Mouse (Mus musculus) B cell, adult 2 months (primary cell): ENCODE data around the gene Zdhhc13.

Experiments
- DNase-seq, 2 experiments: peaks; one replicate each; pipeline ENCODE4 v3.0.0; 2022

The Zdhhc13 gene

DNA sequence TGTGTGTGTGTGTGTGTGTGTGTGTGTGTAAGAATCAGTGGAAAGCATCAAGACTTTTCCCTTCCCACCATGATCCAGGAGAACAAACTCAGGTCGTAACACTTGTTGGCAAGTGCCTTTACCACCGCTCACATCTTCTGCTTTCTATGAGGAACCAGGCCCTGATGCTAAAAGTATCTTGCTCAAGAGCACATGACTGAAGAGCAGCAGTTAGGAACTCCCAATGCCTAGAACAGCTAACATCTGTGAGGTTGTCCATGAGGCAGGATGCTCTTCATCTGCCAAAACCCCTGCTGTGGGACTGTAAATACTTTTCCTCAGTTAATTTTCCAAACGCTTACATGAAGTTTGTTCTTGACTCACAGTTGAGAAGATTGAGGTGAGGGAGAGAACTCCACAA is 455 bp upstream of the Zdhhc13 start:
- DNase-seq = peak; percentile 56 to 58

DNA sequence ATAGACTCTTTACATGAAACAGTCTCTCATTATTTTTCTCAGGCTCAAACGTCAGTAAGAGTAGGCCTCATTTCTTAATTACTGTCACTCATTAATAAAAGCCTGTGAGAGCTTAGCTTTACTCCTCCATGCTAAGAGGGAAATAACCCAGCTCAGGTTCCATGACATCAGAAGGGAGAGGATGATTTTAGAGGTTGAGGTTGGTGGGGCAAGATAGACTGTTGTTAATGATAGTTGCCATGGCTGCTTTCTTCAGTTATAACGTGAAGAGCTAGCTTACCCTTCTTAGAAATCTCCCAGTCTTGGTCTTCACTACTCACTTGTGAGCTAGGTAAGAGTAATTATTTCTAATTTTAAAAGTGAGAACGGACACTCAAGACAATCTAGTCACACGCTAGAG is 1.3 kb downstream of the Zdhhc13 start:
- peak in 1 of 2 experiments; percentile 19 for DNase-seq

DNA sequence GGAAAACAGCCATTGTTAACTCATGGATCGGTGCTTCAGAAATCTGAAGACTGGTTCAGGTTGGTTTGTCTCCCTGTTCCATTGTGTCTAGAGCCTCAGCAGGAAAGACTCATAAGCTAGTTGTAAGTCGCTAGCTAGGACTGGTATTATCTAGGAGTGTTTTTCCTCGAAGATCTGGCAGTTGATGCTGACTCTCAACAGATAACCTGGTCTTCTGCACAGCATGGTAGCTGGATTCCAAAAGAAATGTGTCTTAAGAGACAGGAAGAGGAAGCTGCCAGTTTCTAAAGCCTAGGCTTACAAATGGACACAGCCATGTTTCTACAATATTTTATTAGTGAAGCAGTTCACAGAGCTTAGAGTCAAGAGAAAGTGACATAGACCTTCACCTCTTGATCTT is 2.6 kb downstream of the Zdhhc13 start:
- no peak for DNase-seq

DNA sequence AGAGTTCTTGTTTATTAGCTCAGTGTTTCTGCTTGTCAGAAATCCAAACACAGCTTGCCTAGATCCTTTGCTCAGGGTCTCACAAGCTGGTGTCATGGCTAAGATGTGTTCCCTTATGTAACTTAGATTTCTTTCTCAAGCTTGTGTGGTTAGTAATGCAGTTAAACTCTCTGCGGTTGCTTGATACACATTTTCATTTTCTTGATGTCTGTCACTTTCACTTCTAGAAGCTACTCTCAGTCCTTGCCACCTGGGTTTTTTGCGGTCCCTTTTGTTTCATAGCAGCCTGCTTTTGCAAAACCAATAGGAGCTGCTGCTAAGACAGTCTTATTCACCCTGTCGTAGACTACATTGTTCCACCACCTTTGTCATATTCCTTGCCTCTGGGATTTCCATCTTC is 6.3 kb downstream of the Zdhhc13 start:
- DNase-seq = no peak

DNA sequence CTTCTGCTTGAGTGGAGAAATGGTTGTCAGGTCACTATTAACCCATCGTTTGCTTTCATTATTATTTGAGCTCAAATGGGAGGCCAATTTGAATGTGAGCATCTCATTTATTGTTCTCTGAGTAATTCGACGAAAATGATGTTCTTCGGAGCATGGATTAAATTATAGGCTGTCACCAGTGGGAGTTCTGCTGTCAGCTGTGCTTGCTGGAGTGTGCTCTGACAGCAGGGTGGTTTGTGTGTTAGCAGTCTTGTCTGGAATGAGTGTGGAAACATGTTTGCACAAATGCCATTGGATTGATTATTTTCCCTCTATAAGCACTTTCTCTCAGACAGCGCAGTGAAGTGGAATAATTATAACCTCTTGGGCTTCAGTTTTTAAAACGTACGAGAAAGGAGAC is 14.6 kb downstream of the Zdhhc13 start:
- no peak for DNase-seq

DNA sequence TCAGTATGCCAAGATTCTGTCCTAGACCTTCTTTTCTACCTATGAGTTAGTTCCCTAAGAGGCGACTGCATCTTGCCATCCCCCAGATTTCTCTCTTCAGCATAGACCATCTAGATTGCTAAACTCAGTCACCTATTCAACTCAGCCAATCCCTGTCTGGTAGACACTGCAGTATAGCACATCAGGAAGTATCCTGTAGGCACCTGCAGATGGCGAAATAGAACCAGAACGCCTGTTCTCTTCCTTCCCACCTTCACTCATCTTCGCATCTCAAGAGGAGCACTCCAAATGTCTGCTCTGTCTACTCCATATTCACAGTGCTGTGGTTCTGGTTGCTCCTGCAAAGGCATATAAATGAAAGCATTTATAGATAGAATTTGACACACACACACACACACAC is 17.8 kb downstream of the Zdhhc13 start:
- DNase-seq = no peak

DNA sequence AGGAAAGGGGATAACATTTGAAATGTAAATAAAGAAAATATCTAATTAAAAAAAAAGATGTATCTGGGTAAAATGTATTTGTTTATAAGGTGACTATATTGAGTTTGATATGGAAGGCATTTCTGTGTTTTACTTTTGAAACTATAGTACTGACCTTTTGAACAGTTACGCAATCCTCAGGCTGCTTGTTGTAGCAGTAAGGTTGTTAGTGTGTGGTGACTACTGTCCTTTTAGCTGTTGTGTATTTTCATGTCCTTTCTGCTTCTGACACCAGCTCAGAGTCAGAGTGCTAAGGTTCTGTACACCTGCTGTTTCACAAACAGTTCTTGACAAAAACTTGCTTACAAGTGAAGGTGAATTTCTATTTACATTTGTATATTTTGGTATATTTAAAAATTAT is 21.8 kb downstream of the Zdhhc13 start:
- DNase-seq = no peak

DNA sequence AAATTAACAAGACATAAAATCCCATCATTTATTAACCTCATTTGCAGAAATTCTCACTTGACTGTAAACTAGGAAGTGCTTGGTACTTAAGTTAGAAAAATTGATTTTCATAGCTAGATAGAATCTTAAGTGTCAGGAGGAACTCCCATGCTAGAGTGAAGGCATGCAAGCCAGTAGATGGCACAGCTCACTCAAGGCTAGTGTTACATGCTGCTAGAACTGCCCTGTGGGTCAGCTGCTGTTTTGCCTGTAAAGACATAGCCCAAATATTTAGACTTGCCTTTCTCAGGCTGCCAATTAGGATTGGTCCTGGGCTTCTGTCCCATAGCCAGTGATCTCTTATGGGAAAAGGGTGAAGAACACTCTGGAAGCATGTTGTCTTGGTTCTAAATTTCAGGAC is 23.6 kb downstream of the Zdhhc13 start:
- no peak for DNase-seq

DNA sequence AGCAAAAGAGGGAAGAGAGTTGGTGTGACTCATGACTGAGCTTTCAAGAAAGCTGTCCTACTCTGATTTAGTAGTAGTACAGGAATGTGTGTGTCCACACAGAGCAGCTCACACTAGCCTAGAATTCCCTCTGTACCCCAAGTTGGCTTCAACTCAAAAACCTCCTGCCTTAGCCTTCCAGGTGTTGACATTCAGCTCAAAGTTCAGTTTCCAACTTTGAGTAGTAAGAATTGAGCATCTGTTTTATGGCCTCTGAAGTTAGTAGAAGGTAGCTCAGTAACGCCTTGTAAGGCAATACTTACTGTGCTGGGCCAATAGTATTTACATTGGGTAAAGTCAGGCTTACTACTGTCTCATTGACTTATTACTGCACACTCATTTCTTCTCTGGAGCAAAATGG is 24.8 kb downstream of the Zdhhc13 start:
- DNase-seq = no peak

DNA sequence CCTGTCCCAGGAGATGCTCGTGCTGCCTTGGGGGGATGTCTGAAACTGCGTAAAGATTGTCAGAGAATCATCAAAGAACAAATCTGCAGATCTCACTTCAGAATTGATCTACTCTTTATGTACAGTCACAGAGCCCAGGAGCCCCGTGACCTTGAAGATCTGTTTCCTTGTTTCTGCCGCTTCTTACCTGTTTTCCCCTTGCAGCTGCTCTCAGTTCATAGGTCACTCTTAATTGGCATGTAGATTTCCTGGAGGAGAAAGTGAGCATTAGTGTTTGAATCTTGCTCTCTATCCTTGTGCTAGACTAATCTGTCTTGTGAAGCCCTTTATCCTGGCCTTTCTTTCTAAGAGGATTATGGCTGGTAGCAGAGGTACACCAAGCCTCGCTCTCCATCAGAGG is 32.9 kb downstream of the Zdhhc13 start:
- no peak for DNase-seq

DNA sequence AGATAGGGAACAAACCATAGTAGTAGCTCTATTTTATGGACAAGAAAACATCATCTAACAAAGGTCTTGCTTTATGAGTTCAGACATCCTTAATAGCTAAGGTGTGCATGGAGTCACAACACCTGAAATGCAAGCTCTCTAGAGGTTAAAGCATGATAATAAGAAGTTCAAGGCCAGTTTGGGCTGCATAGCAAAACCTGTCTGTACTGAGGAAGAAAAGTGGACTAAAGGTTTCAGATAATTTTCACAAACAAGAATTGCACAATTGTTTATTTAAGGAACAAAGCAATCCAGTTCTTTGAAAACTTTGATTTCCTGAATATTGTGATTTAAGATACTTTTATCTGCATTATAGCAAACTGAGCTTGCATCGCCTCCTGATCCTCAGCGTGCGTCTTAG is 34.8 kb downstream of the Zdhhc13 start:
- DNase-seq = no peak

DNA sequence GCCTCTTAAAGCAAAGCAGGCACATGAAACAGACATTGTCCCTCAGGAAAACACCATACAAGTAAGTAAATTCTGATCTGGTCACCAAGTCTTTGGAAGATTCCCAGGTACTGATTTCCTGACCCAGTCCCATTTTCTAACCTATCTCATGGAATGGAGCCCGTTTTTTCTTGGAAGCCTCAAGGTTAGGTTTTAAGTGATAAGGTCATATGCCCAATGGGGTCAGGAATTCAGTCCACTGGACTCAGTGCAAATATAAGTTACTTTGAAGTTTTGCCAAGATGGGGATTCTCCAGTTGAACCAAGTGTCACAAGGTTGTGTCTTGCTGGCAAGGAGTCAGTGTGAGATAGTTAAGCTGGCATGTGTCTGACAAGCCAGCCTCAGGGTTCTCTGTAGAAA is 35.9 kb downstream of the Zdhhc13 start:
- DNase-seq = no peak

DNA sequence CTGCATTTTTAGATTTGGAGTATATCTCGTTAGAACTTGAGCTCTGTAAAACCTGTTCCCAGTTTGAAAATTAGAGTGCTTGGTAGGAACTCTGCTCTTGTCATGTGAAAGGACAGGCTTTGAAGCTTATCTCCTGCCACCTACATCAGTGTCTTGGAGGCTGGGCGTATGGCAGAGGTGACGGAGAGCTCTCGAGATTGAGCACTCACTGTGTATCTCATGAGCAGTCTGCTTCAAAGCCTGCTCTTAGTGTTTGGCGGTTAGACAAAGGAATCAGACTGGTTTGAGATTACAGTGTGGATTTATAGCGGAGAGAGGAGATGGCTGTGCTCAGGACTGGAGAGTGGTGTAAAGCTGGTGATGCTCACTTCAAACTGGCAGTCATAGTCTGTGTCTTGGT is 36.4 kb downstream of the Zdhhc13 start:
- DNase-seq = no peak

DNA sequence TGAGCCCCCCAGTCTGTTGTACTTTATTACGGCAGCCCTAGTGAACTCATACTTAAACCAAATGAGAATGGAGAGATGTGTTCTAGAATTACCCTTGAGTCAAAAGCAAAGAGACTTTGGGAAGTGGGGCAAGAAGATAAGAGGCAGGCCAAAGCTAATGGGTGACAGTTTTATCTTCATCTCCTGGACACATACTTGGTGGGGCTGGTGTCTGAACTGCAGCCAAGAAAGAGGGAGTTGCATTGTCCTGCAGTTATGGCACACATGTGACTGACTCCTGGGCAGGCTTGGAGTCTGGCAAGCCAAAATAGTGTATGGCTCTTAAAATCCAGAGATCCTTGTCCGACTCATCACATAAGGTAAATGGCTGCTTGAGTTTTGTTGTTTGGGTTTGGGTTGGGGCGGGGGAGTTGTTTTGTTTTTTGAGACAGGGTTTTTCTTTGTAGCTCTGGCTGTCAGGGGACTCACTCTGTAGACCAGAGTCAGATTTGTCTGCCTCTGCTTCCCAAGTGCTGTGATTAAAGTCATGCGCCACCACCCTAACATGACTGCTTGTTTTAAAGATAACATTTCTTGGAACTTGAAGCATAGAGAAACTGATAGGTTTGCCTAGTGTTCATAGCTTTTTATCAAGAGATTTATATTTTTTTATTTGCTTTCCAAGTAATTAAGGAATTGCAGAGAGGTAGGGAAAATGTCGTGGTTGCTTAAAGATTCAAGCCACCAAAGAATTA is 40.5 kb downstream of the Zdhhc13 start:
- no peak for DNase-seq

DNA sequence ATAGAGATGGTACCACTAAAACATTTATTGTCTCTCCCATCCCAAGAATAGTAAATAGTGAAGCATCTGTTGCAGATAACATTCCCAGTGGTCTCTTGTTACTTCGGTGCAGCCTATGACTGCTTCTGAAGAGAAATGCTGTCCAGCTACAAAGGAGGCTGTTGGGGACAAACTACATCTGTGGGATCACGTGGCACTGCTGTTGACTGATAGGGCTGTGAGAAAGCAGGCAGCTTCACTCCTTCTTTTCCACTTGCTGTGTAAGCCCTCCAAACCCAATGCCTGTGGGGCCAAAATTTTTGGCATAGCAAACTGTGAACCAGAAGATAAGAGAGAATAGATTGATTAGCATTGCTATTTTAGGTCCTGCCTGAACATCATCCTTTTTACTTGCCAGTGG is 41.6 kb downstream of the Zdhhc13 start:
- DNase-seq = no peak

DNA sequence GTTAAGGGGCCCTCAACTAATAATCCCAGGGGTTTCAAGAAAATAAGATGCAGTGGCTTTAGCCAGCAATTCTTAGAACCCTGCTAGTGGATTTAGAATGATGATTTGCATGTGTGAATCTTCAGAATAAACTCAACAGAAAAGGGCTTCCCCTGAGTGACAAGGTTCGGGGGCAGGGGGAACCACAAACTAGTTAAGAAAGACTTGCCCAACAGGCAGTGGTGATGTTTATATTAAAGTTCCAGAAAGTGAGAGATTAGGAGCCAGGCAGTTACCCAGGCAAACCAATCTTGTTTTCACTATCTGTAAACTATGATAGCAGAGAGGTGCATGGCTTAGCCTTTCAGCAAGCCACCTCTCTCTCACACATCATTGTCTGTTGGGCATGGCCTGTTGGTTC is 43.9 kb downstream of the Zdhhc13 start:
- DNase-seq = no peak

DNA sequence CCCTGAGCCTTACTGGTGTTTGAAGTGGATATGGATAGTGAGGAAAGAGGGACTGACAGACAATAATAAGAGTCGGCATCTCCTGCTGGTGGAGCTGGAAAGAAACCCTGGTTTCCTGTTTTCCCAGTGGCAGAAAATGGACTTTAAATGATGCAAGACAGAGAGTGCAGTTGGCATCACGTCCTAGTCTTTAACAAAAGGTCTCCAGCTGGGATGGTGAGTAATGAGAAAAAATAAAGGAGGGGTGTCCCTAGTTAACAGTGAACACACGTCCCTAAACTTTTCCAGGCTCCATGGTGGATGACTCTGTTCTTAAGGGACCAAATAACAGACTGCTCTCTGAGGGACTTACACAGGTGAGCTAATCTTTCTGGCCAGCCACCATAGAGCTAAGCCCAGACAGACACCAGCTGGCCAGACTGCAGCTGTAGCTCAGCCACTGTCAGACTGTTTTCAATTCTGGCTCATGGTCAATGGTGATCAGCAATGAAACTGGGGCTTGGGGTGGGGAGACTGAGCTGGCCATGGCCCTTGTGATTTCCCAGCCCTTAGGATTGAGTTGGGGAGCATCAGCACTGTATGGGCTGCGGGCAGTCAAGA is 45.7 kb downstream of the Zdhhc13 start:
- DNase-seq = no peak

DNA sequence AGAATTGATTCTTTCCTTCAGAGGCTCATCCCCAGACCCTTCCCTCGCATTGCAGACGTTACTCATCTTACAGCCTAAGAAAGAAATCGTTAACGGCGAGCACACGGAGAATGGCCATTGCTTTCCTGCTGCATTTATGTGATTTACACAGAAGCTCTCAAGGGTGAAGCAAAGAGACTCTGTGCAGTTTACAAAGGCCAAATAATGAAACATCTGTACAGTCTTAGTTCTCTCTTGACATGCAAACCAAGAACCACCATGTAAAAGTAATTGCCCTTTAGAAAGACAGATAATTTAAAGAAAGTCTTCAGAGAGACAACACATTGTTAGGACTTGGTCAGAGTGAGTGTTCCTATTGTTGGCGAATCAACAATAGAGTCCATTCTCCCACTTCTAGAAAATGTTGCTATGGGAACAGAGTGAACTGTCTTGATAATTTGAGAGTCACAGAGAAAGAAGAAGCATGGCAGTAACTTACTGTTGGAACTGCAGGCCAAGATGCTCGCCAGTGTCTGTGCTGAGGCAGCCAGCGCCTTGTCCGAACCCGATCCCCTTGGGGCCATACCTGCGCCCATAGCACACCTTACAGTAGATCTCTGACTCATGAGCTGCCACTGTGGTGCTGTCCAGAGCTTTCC is 46.3 kb downstream of the Zdhhc13 start:
- no peak for DNase-seq

DNA sequence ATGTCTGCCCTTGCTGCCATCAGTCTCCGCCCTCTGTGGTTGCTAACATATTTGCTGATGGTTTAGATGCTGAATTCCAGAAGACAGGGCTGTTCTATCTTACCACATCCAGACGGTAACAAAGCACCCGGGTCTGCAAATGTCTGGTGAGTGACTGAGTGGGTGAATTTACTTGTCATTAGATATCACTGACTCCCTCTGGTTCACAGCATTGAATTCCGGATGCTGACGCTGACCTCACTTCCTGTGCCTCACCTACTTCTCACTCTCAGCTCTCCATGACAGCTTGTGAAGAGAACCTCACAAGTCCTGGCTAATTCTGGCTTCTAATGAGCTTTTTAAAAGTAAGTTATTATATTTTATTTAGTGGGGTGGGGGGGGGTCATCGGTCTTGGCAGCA is 48.1 kb downstream of the Zdhhc13 start:
- DNase-seq = no peak

DNA sequence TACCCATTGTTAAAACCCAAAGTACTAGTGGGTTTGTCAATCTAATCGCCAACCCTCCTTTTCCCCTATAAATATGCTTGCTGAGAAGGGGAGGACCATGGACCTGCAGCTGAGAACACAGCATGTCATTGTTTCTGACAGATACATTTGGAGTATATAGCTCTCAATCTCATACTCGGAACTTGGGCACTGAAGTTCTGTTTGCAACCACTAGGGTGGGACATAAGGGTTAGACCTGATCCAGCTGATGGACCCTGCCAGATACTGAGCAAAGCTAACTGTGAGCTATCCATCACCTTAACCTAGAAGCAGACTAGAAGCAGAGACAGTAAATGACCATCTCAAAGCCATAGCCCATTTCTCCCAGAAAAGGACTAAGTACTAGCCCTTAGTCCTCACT is 49.6 kb downstream of the Zdhhc13 start:
- DNase-seq = peak in 1 of 2 experiments; percentile 9

DNA sequence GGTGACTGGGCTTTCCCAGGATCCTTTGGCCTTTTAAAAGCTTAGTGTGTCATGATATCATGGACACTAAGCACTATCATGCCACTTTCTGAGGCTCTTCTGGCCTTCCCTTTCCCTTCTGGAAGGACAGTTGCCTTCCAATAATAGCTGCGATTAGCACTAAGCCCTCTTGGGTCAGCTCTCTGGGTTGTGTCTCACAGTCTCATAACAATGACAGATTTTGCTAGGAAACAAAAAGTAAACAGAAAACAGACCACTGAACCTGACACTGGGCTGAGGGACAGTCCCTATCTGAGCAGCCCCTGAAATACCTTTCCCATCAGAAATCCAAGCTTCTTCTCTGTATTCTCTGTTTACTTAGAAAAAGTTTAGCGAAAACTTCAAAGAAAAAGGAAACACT is 51.7 kb downstream of the Zdhhc13 start:
- DNase-seq = no peak

DNA sequence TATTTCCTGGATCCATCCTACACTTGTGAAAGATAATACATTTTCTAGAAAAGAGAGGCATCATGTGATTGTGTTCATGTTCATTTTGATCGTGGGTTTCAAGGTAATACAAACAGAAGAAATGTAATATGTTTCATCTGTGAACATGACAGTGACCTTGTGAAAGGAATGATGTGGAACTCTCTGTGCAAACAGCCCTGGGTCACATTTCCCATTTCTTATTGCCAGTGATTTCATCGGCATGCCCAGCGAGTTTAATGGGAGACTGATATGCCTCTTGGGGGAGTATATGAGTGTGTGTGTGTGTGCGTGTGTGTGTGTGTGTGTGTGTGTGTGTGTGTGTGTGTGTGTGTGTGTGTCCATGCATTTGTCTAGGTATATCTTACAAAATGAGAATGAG is 52.7 kb downstream of the Zdhhc13 start:
- DNase-seq = no peak

DNA sequence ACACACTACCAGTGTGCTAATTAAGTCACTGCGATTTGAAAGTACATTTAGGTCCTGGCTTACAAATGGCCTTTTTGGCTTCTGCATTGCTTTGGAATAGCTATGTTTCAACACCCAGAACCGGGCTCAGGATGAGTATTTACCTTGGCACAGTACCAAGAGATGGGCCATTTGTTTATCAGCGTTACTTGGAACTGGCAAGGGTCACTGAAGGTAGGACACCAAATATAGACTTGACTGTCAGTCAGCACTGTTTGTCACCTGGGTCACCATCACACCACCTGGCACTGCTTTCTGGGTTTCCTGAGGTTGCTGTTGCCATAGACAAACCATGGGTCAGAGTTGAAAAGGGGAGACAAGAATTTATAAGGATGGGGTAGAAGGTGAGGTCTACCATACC is 53.5 kb downstream of the Zdhhc13 start:
- DNase-seq = no peak

DNA sequence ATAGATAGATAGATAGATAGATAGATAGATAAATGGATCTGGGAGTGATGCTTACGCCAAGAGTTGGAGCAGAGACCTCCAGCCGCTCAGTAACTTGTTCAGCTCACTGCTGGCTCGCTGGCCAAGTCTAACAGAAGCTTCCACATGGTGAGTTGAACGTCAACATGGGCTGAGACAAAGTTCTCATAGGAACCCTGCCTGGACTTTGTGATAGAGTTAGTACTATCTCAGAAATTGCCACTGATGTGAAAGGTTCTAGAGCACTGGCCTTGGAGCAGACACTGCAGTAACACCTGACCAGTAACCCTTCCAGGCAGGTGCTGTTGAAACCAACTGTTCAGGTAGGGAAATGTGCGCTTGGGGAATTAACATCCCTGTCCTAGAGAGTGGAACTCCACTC is 54.7 kb downstream of the Zdhhc13 start:
- DNase-seq = no peak
